Mouse (Mus musculus) CD4-positive, CD25-positive, alpha-beta regulatory T cell (primary cell): Measurements from ENCODE around the gene Rps9. TPM values are rescaled to one million over a fixed set of nuclear protein-coding genes. Genes with fewer than 3 reads are reported as not detected.

ENCODE experiments used
- polyA plus RNA-seq: library from polyadenylated mRNA; unstranded; fragments of 100-300 nt; shearing (Covaris generic); gene quantifications from one replicate; pipeline ENCODE4 v1.2.1, GENCODE M21; 2017

Gene Rps9
- polyA plus RNA-seq: 1,743 TPM

GRCm38 (mm10) chr7:3703879-3704441, at the start of gene Rps9:
TSS of gene Rps9 (plus strand) at chr7:3703993.

GRCm38 (mm10) chr7:3665215-3666114, 38.3 kb upstream of the Rps9 start, which contains the start of gene Leng1:
TSS of gene Leng1 (minus strand) at chr7:3665840.

GRCm38 (mm10) chr7:3677342-3677741, 26.5 kb upstream of the Rps9 start, which contains the start of gene Tmc4:
TSS of gene Tmc4 (minus strand) at chr7:3677553.

GRCm38 (mm10) chr7:3692382-3692986, 11.3 kb upstream of the Rps9 start, which contains the start of gene Tsen34:
TSS of gene Tsen34 (plus strand) at chr7:3692863.

GRCm38 (mm10) chr7:3692987-3693808, 10.6 kb upstream of the Rps9 start, which contains the start of gene Mboat7:
TSS of gene Mboat7 (minus strand) at chr7:3693523.

GRCm38 (mm10) chr7:3720268-3720667, 16.5 kb downstream of the Rps9 start, which contains the start of gene Pirb:
TSS of gene Pirb (minus strand) at chr7:3720391.

Other genes with a start within 250 kb of the Rps9 start
- not detected for gene Tarm1, start 201.4 kb upstream of the Rps9 start, polyA plus RNA-seq
- gene Oscar, start 87.8 kb upstream of the Rps9 start, polyA plus RNA-seq: not detected
- 479 TPM for gene Ndufa3, start 86.6 kb upstream of the Rps9 start, polyA plus RNA-seq
- gene Tfpt, start 74.1 kb upstream of the Rps9 start, polyA plus RNA-seq: 40.4 TPM
- gene Prpf31, start 74.0 kb upstream of the Rps9 start, polyA plus RNA-seq: 100 TPM
- 116 TPM for gene Cnot3, start 58.7 kb upstream of the Rps9 start, polyA plus RNA-seq
- 25.7 TPM for gene Leng1, start 38.2 kb upstream of the Rps9 start, polyA plus RNA-seq
- 5.7 TPM for gene Tmc4, start 26.4 kb upstream of the Rps9 start, polyA plus RNA-seq
- gene Tsen34, start 11.1 kb upstream of the Rps9 start, polyA plus RNA-seq: 32.7 TPM
- gene Mboat7, start 10.5 kb upstream of the Rps9 start, polyA plus RNA-seq: 82.8 TPM
- gene Pirb, start 16.4 kb downstream of the Rps9 start, polyA plus RNA-seq: 0.75 TPM
- not detected for gene Gm15448, start 121.7 kb downstream of the Rps9 start, polyA plus RNA-seq
- 0.24 TPM for gene Pira2, start 141.1 kb downstream of the Rps9 start, polyA plus RNA-seq
- 0.13 TPM for gene Gm14548, start 194.1 kb downstream of the Rps9 start, polyA plus RNA-seq
- gene Lilra6, start 211.5 kb downstream of the Rps9 start, polyA plus RNA-seq: 0.18 TPM